Mouse (Mus musculus) MEL-GATA-1-ER (cell line): ENCODE data around the gene Zmynd11.

Source experiments
- DNase-seq: peaks from one replicate; pipeline ENCODE4 v3.0.0-alpha.2; 2012; ENCODE audit warnings: low read depth; ENCODE audit errors: extremely low read depth

Gene Zmynd11

GRCm38 (mm10) chr13:9713462-9714134 is 51.5 kb downstream of the Zmynd11 start:
- DNase-seq = peak; percentile 87

GRCm38 (mm10) chr13:9712971-9713370 is 52.2 kb downstream of the Zmynd11 start:
- no peak for DNase-seq

GRCm38 (mm10) chr13:9712409-9712808 is 52.7 kb downstream of the Zmynd11 start:
- DNase-seq = no peak

- DNase-seq = no peak
These were observed 56.5 kb downstream of the Zmynd11 start for GRCm38 (mm10) chr13:9708433-9709240.

GRCm38 (mm10) chr13:9706720-9707119 is 58.4 kb downstream of the Zmynd11 start:
- DNase-seq = no peak

- no peak for DNase-seq
These were observed 62.4 kb downstream of the Zmynd11 start for GRCm38 (mm10) chr13:9702615-9703235.

- DNase-seq = no peak
These were observed 67.8 kb downstream of the Zmynd11 start for GRCm38 (mm10) chr13:9697340-9697739.

GRCm38 (mm10) chr13:9695809-9696208 is 69.3 kb downstream of the Zmynd11 start:
- DNase-seq = no peak

GRCm38 (mm10) chr13:9695403-9695802 is 69.7 kb downstream of the Zmynd11 start:
- no peak for DNase-seq

GRCm38 (mm10) chr13:9694651-9695050 is 70.5 kb downstream of the Zmynd11 start:
- no peak for DNase-seq

GRCm38 (mm10) chr13:9692876-9693275 is 72.3 kb downstream of the Zmynd11 start:
- DNase-seq = no peak

- no peak for DNase-seq
These were observed 75.8 kb downstream of the Zmynd11 start for GRCm38 (mm10) chr13:9689366-9689765.

GRCm38 (mm10) chr13:9686765-9687164 is 78.4 kb downstream of the Zmynd11 start:
- DNase-seq = no peak

- no peak for DNase-seq
These were observed 78.9 kb downstream of the Zmynd11 start for GRCm38 (mm10) chr13:9686261-9686660.

GRCm38 (mm10) chr13:9684153-9684923 is 80.8 kb downstream of the Zmynd11 start:
- no peak for DNase-seq

- DNase-seq = no peak
These were observed 81.8 kb downstream of the Zmynd11 start for GRCm38 (mm10) chr13:9683280-9683679.

- no peak for DNase-seq
These were observed 83.6 kb downstream of the Zmynd11 start for GRCm38 (mm10) chr13:9681492-9681891.

GRCm38 (mm10) chr13:9674126-9674525 is 91.0 kb downstream of the Zmynd11 start:
- DNase-seq = no peak

- DNase-seq = no peak
These were observed 95.9 kb downstream of the Zmynd11 start for GRCm38 (mm10) chr13:9669246-9669645.

GRCm38 (mm10) chr13:9667954-9668496 is 97.1 kb downstream of the Zmynd11 start:
- no peak for DNase-seq

- DNase-seq = no peak
These were observed 101.5 kb downstream of the Zmynd11 start for GRCm38 (mm10) chr13:9663593-9663992.
